In the genomic region with DNA sequence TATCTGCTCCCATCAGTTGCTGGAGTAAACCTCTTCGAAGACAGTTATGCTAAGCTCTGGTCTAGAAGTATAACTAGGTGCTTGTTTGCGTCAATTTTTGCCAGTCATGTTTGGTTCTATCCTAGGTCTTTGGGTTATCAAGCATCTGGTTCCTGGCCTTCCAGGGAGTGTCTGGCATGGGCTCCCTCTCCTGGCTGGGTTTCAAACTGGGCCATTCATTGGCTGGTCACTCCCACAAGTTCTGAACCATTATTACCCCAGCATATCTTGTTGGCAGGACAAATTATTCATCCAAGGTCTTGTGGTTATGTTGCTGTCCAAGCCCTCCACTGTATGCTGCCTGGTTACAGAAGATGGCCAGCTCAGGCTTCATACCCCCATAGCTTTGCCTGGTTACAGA, we compare ENCODE assay signal across 12 mouse cellular contexts. TPM values are rescaled to one million over a fixed set of nuclear protein-coding genes. Genes with fewer than 3 reads are reported as not detected.
"Had no signal": no experiment of that assay in that cellular context is flagged by ENCODE, and none has a peak within 500 bp of the region (broad histone marks: within the 10 kb centered on the region; RNA-seq: fewer than 3 reads in every experiment).

No protein-coding gene starts in this region.

- DNase-seq: liver, postnatal 0 days; lung, adult 2 months; lung, postnatal 14 days; lung, postnatal 36 days; right cerebral cortex, postnatal 25 days; right cerebral cortex, postnatal 4 days; spleen, adult 18-20 months; thymus, adult 18-20 months; thymus, postnatal 14 days; thymus, postnatal 36 days had no signal

RNA-seq across cellular contexts. Expression of gene Ankrd34c, which starts 44.6 kb away (rescaled TPM):
- total RNA-seq: megakaryocyte progenitor cell, adult 5-6 weeks; monocyte, adult 5-6 weeks had no signal
